Mouse (Mus musculus): ENCODE data around the gene Iqcd.

The Iqcd gene

GRCm38 (mm10) chr5:120634860-120635259 lies 46.0 kb downstream of the Iqcd start:
- DNase-seq: no peak

GRCm38 (mm10) chr5:120635633-120636032 lies 46.8 kb downstream of the Iqcd start:
- no peak for DNase-seq

- DNase-seq: no peak
Measured at GRCm38 (mm10) chr5:120640094-120640493, 51.3 kb downstream of the Iqcd start.

- DNase-seq: peak; percentile 59
Measured at GRCm38 (mm10) chr5:120643365-120644085, 54.7 kb downstream of the Iqcd start.

DNA sequence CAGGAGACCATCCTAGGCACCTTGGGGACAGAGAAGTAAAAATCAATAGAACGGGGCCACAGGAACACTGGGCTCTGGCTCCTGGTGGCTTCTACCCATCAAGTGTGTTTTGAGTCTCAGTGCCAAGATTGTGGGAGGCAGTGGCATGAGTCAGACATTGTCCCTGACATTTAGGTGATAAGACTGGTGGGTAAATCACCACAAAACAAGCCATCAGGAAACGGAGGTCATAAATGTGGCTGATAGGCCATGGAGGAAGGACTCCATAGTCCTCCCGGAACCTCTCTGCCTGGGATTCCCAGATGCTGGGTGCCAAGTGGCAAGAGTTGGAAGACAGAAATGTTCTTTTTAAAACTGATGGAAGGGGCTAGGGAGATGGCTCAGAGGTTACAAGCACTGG lies 55.4 kb downstream of the Iqcd start:
- no peak for DNase-seq

GRCm38 (mm10) chr5:120645851-120646250 lies 57.0 kb downstream of the Iqcd start:
- DNase-seq: no peak

GRCm38 (mm10) chr5:120647361-120647760 lies 58.5 kb downstream of the Iqcd start:
- DNase-seq: no peak

- no peak for DNase-seq
Measured at GRCm38 (mm10) chr5:120647814-120648491, 59.1 kb downstream of the Iqcd start.

DNA sequence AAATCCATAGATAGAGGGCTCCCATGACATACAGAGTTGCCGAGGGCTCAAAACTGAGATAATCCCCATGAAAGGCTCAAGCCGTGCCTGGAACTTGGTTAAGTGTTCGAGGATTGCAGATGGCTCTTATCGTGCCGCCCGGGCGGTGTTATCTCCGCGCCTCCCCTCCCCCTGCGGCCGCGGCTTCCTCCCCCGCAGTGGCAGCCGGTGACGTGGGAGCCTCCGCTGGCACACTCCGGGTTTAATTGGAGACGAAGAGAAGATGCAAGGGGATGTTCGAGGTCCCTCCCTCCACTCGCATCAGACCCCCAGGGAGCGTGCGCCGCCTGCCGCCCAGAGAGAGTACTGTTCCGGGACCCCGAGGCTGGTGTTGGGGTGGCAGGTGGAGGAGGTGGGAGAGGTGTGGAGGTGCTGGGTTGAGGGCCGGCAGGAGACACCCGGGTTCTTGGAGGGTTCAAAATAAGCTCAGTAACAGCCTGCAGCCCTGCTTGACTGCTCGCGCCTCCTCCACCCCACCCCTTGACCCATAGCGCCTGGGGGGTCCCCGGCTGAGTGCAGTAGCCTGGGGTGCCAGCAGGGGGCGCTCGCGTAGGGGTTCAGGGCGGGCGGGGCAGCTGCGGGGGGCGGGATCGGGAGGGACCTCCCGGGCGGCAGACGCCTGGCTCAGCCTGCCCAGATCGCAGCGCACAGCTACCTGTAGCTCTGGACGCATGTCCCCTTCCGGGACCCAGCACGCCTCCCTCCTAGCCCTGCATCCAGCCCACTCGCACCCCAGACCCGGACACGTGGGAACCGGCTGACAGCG lies 60.0 kb downstream of the Iqcd start, which contains the start of gene Rasal1:
Rasal1 (plus strand) TSS at position 244 of the 805 bp plus-strand sequence.
- DNase-seq: peak; percentile 45

DNA sequence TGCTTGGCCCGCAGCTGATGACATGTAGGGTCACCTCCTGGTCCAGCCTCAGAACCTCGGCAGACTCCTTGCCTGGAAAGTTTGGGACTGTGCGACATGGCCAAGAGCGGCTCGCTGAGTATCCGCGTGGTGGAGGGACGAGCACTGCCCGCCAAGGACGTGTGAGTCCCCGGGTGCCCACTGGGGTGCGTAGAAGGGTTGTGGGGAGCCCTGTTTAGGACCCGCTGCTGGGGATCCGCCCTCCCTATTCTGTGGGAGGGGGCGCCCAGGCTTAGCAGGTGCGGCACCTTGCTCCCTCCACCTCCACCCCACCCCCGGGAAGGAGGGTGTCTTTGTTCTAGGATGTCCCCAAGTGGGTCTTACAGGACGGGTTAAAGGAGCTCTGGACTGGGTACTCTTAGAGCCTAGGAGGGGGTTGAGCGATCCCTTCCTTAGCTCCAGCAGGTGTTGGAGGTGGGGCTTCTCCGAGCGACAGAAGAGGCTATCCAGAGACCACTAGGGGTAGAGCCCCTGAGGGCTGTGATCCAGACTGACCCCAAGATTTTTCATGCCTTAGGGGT lies 60.6 kb downstream of the Iqcd start:
- no peak for DNase-seq

- no peak for DNase-seq
Measured at GRCm38 (mm10) chr5:120649938-120650337, 61.1 kb downstream of the Iqcd start.

- no peak for DNase-seq
Measured at GRCm38 (mm10) chr5:120651230-120651629, 62.4 kb downstream of the Iqcd start.

- DNase-seq: no peak
Measured at GRCm38 (mm10) chr5:120652915-120653701, 64.3 kb downstream of the Iqcd start.

DNA sequence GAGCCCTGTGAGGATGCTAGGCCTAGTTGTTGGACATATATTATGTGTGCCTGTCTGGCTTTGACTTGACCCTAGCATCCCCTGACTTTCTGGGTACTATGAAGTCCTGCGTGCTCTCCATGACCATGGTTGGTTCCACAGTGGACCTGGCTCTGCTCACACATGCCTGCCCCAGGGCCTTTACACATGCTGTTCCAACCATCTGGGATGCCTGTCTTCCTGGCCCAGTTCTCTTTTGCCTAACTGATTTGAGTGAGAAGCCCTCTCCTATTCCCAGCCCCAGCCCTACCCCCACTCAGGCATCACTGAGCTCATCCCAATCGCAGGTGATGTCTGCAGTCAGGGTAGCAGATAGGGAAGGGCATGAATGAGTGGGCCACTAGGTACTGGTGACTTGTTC lies 65.1 kb downstream of the Iqcd start:
- DNase-seq: no peak

GRCm38 (mm10) chr5:120656281-120656751 lies 67.5 kb downstream of the Iqcd start:
- no peak for DNase-seq
